Comparison of ENCODE assay signal across 8 mouse cellular contexts in genomic region chr9:69453901-69454666, GRCm38 (mm10). TPM values are rescaled to one million over a fixed set of nuclear protein-coding genes. Genes with fewer than 3 reads are reported as not detected.
A peak's percentile ranks its signal among the peaks of the same experiment; 100 is the strongest.
DNase-seq lines count a peak whose midpoint lies in the region; ATAC-seq and TF ChIP-seq lines count a peak whose summit lies in the region.

No protein-coding gene starts in this region.

- peak overlapping the region; percentile 63 for H3K4me3 ChIP-seq in kidney, embryonic 14.5 days (ENCODE audit: low read length)
- H3K4me3 ChIP-seq in bone marrow, adult 2 months (replicated peaks; ENCODE audit: control insufficient read depth, low read depth, low read length): peak overlapping the region; percentile 77
- H3K4me3 ChIP-seq in heart, embryonic 11.5 days (ENCODE audit: low read depth, low read length): peak overlapping the region; percentile 81
- peak overlapping the region; percentile 74 for H3K4me3 ChIP-seq in limb, embryonic 13.5 days
- peak overlapping the region; percentile 39 for H3K4me3 ChIP-seq in midbrain, embryonic 15.5 days

- DNase-seq in kidney, adult 9 months: no peak
- DNase-seq in cerebellum, adult 9-11 months: no peak
- DNase-seq in urinary bladder, adult 18-20 months (ENCODE audit: low spot score in 2 of 2): no peak

- TF ChIP-seq POLR2A in bone marrow, adult 2 months (IDR thresholded peaks at IDR 0.05; ENCODE audit: borderline replicate concordance, control insufficient read depth, low read depth, low read length): no peak

- H3K4me1 ChIP-seq in kidney, embryonic 14.5 days (ENCODE audit: control insufficient read depth, insufficient read depth, low read length): peaks cover 37% of the 10 kb centered on the region
- H3K4me1 ChIP-seq in bone marrow, adult 2 months (ENCODE audit: control insufficient read depth, insufficient read depth, low read length): peaks cover 2% of the 10 kb centered on the region; the same call in 1 of the 2 replicates
- peaks cover 35% of the 10 kb centered on the region for H3K4me1 ChIP-seq in heart, embryonic 11.5 days (ENCODE audit: control insufficient read depth, insufficient read depth, low read length)
- peaks cover 63% of the 10 kb centered on the region for H3K4me1 ChIP-seq in limb, embryonic 13.5 days
- peaks cover 13% of the 10 kb centered on the region for H3K4me1 ChIP-seq in midbrain, embryonic 15.5 days

- no peaks in the 10 kb centered on the region for H3K9me3 ChIP-seq in kidney, embryonic 14.5 days (ENCODE audit: control insufficient read depth, low read length)
- no peaks in the 10 kb centered on the region for H3K9me3 ChIP-seq in heart, embryonic 11.5 days (replicated peaks; ENCODE audit: control insufficient read depth, low read length)
- no peaks in the 10 kb centered on the region for H3K9me3 ChIP-seq in limb, embryonic 13.5 days
- no peaks in the 10 kb centered on the region for H3K9me3 ChIP-seq in midbrain, embryonic 15.5 days

- H3K36me3 ChIP-seq in kidney, embryonic 14.5 days (ENCODE audit: control insufficient read depth, insufficient read depth, low read length): no peaks in the 10 kb centered on the region
- no peaks in the 10 kb centered on the region for H3K36me3 ChIP-seq in heart, embryonic 11.5 days (ENCODE audit: control insufficient read depth, insufficient read depth, low read length)
- H3K36me3 ChIP-seq in limb, embryonic 13.5 days: peaks cover 4% of the 10 kb centered on the region; the same call in 1 of the 2 replicates
- H3K36me3 ChIP-seq in midbrain, embryonic 15.5 days (replicated peaks): no peaks in the 10 kb centered on the region

- H3K9ac ChIP-seq in kidney, embryonic 14.5 days (ENCODE audit: low read depth, low read length): peak overlapping the region; percentile 80
- H3K9ac ChIP-seq in heart, embryonic 11.5 days (ENCODE audit: low read depth, low read length): peak overlapping the region; percentile 93
- peak overlapping the region; percentile 88 for H3K9ac ChIP-seq in limb, embryonic 13.5 days
- H3K9ac ChIP-seq in midbrain, embryonic 15.5 days: peak overlapping the region; percentile 31; the same call in 1 of the 2 replicates

- ATAC-seq in kidney, embryonic 14.5 days (ENCODE audit: low FRiP score, low TSS enrichment): peak; percentile 10; the same call in 1 of the 2 replicates
- ATAC-seq in heart, embryonic 11.5 days (replicated peaks; ENCODE audit: insufficient number of reproducible peaks, low FRiP score, low TSS enrichment): peak; percentile 48; the same call in 1 of the 2 replicates
- ATAC-seq in limb, embryonic 13.5 days (ENCODE audit: low FRiP score, low read depth): peak; percentile 7; the same call in 1 of the 2 replicates
- 0 out of 2 replicates have a peak, but pooled peaks have one; percentile 9 for ATAC-seq in midbrain, embryonic 15.5 days (replicated peaks)

- TF ChIP-seq CTCF in bone marrow, adult 2 months (IDR thresholded peaks at IDR 0.05; ENCODE audit: control insufficient read depth, insufficient read depth, low read length): no peak

- peak overlapping the region; percentile 90 for H3K27ac ChIP-seq in kidney, embryonic 14.5 days (ENCODE audit: low read depth, low read length)
- peak overlapping the region; percentile 87 for H3K27ac ChIP-seq in bone marrow, adult 2 months (ENCODE audit: control insufficient read depth, insufficient read depth, low read depth, low read length, poor library complexity)
- H3K27ac ChIP-seq in heart, embryonic 11.5 days (ENCODE audit: low read depth, low read length): peak overlapping the region; percentile 91
- H3K27ac ChIP-seq in limb, embryonic 13.5 days: peak overlapping the region; percentile 96
- H3K27ac ChIP-seq in midbrain, embryonic 15.5 days: 0 out of 2 replicates have a peak overlapping the region, but pooled peaks have one; percentile 31

- no peaks in the 10 kb centered on the region for H3K27me3 ChIP-seq in kidney, embryonic 14.5 days (ENCODE audit: control insufficient read depth, insufficient read depth, low read length)
- no peaks in the 10 kb centered on the region for H3K27me3 ChIP-seq in heart, embryonic 11.5 days (ENCODE audit: control insufficient read depth, insufficient read depth, low read length)
- no peaks in the 10 kb centered on the region for H3K27me3 ChIP-seq in limb, embryonic 13.5 days
- peaks cover 18% of the 10 kb centered on the region for H3K27me3 ChIP-seq in midbrain, embryonic 15.5 days (replicated peaks)

- H3K4me2 ChIP-seq in kidney, embryonic 14.5 days (replicated peaks; ENCODE audit: low read depth, low read length): peak overlapping the region; percentile 77
- peak overlapping the region; percentile 72 for H3K4me2 ChIP-seq in heart, embryonic 11.5 days
- peak overlapping the region; percentile 73 for H3K4me2 ChIP-seq in limb, embryonic 13.5 days (replicated peaks)
- peak overlapping the region; percentile 62 for H3K4me2 ChIP-seq in midbrain, embryonic 15.5 days

- 7% methylated on average over 28 of the region's 32 CpGs for WGBS in kidney, embryonic 14.5 days
- under 1% methylated on average over 32 of the region's 32 CpGs for WGBS in bone marrow, adult 2 months
- WGBS in heart, embryonic 11.5 days (ENCODE audit: insufficient replicate concordance): 3% methylated on average over 32 of the region's 32 CpGs
- 6% methylated on average over 32 of the region's 32 CpGs for WGBS in limb, embryonic 13.5 days
- WGBS in midbrain, embryonic 15.5 days: 8% methylated on average over 32 of the region's 32 CpGs

RNA-seq across cellular contexts. Expression of gene Anxa2, which starts 0.7 kb away (rescaled TPM):
- 463 and 482 TPM in 2 replicates for polyA plus RNA-seq in kidney, embryonic 14.5 days (2014; fragmentation: Nextera tagmentation; extraction: Ambion mirVana)
- 98.8 and 211 TPM in 2 replicates for polyA plus RNA-seq in bone marrow, adult 2 months (2011; ENCODE audit: insufficient read depth, insufficient read length, low replicate concordance, missing spikeins)
- polyA plus RNA-seq in heart, embryonic 11.5 days (2014; fragmentation: Nextera tagmentation; extraction: Ambion mirVana): 386 and 425 TPM in 2 replicates
- polyA plus RNA-seq in limb, embryonic 13.5 days (2015; fragmentation: Nextera tagmentation; extraction: Ambion mirVana): 691 and 735 TPM in 2 replicates
- 123 and 142 TPM in 2 replicates for polyA plus RNA-seq in midbrain, embryonic 15.5 days (2015; fragmentation: Nextera tagmentation; extraction: Ambion mirVana)

RNA-seq across cellular contexts. Expression of gene Ice2, which starts 56.4 kb away (rescaled TPM):
- polyA plus RNA-seq in kidney, embryonic 14.5 days (2014; fragmentation: Nextera tagmentation; extraction: Ambion mirVana): 19.7 and 23.3 TPM in 2 replicates
- polyA plus RNA-seq in bone marrow, adult 2 months (2011; ENCODE audit: insufficient read depth, insufficient read length, low replicate concordance, missing spikeins): 4.9 and 6.4 TPM in 2 replicates
- 14.5 and 15.6 TPM in 2 replicates for polyA plus RNA-seq in heart, embryonic 11.5 days (2014; fragmentation: Nextera tagmentation; extraction: Ambion mirVana)
- 20.0 and 22.2 TPM in 2 replicates for polyA plus RNA-seq in limb, embryonic 13.5 days (2015; fragmentation: Nextera tagmentation; extraction: Ambion mirVana)
- 9.0 and 11.0 TPM in 2 replicates for polyA plus RNA-seq in midbrain, embryonic 15.5 days (2015; fragmentation: Nextera tagmentation; extraction: Ambion mirVana)

Comparison
In these comparisons a context has a peak if more than half of its experiments do, and no peak if none do; other contexts are left out.
1. H3K27ac ChIP-seq: peak in every context shown above with its lines; median percentile 96 in limb, embryonic 13.5 days; 91 in heart, embryonic 11.5 days; 90 in kidney, embryonic 14.5 days; 87 in bone marrow, adult 2 months; 31 in midbrain, embryonic 15.5 days.
2. H3K9ac ChIP-seq: peak in every context shown above with its lines; median percentile 93 in heart, embryonic 11.5 days; 88 in limb, embryonic 13.5 days; 80 in kidney, embryonic 14.5 days; 31 in midbrain, embryonic 15.5 days.